In the genomic region with DNA sequence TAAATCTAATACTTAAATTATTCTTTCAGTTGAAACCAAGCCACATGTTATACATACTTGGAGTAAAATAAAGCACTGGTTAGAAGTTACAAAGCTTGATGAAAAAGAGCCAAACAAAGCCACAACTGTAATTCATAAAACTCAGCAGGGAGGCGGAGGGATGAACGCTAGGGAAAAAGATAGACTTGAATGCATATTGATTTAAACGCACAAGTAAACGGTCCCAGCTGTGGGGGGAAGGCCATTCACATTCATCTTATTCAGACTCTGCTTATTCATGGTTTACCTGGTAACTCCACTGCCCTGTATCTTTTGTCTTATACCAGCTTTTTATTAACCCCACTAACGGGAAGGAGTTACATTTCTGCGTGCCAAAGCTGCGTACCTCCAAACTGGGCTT, we compare ENCODE assay signal across 25 mouse cellular contexts.
DNase-seq lines count a peak whose midpoint lies in the region; ATAC-seq and TF ChIP-seq lines count a peak whose summit lies in the region.
"Had no signal": no experiment of that assay in that cellular context is flagged by ENCODE, and none has a peak within 500 bp of the region (broad histone marks: within the 10 kb centered on the region; RNA-seq: fewer than 3 reads in every experiment).

No protein-coding gene starts in this region.

- H3K36me3 ChIP-seq in midbrain, embryonic 11.5 days (ENCODE audit: control insufficient read depth, insufficient read depth, low read length): no peaks in the 10 kb centered on the region
- H3K36me3 ChIP-seq in midbrain, postnatal 0 days (ENCODE audit: insufficient read depth, low read length): no peaks in the 10 kb centered on the region
- H3K36me3 ChIP-seq in embryonic facial prominence, embryonic 10.5 days (replicated peaks): no peaks in the 10 kb centered on the region
- no peaks in the 10 kb centered on the region for H3K36me3 ChIP-seq in limb, embryonic 13.5 days
- H3K36me3 ChIP-seq: embryonic facial prominence, embryonic 13.5 days; G1E; heart, embryonic 10.5 days; hindbrain, embryonic 13.5 days; intestine, embryonic 15.5 days had no signal

- H3K9me3 ChIP-seq in midbrain, embryonic 11.5 days (ENCODE audit: control insufficient read depth, low read length): no peaks in the 10 kb centered on the region
- no peaks in the 10 kb centered on the region for H3K9me3 ChIP-seq in midbrain, postnatal 0 days (ENCODE audit: low read length)
- H3K9me3 ChIP-seq in embryonic facial prominence, embryonic 10.5 days: no peaks in the 10 kb centered on the region
- no peaks in the 10 kb centered on the region for H3K9me3 ChIP-seq in limb, embryonic 13.5 days
- H3K9me3 ChIP-seq: embryonic facial prominence, embryonic 13.5 days; forebrain, embryonic 13.5 days; heart, embryonic 10.5 days; hindbrain, embryonic 13.5 days; intestine, embryonic 15.5 days had no signal

- H3K9ac ChIP-seq in midbrain, embryonic 11.5 days (ENCODE audit: low read length): no peak overlapping the region
- no peak overlapping the region for H3K9ac ChIP-seq in midbrain, postnatal 0 days (replicated peaks; ENCODE audit: low read length, poor library complexity, severe bottlenecking)
- no peak overlapping the region for H3K9ac ChIP-seq in limb, embryonic 13.5 days
- H3K9ac ChIP-seq: embryonic facial prominence, embryonic 13.5 days; forebrain, embryonic 13.5 days; forebrain, postnatal 0 days; hindbrain, embryonic 13.5 days; intestine, embryonic 15.5 days had no signal

- TF ChIP-seq CTCF in midbrain, postnatal 0 days (IDR thresholded peaks at IDR 0.05): no peak

- ATAC-seq in midbrain, embryonic 11.5 days (ENCODE audit: low FRiP score): no peak
- no peak for ATAC-seq in midbrain, postnatal 0 days (ENCODE audit: low FRiP score)
- peak; percentile 36; the same call in 1 of the 2 replicates for ATAC-seq in limb, embryonic 13.5 days (ENCODE audit: low FRiP score, low read depth)
- ATAC-seq: CD4-positive, CD25-positive, alpha-beta regulatory T cell, adult 4 months; forebrain, embryonic 13.5 days; forebrain, postnatal 0 days; intestine, embryonic 15.5 days had no signal

- H3K27ac ChIP-seq in midbrain, embryonic 11.5 days (ENCODE audit: low read depth, low read length): no peak overlapping the region
- no peak overlapping the region for H3K27ac ChIP-seq in midbrain, postnatal 0 days (ENCODE audit: low read depth, low read length)
- H3K27ac ChIP-seq in embryonic facial prominence, embryonic 10.5 days (replicated peaks): no peak overlapping the region
- H3K27ac ChIP-seq in limb, embryonic 13.5 days: no peak overlapping the region
- H3K27ac ChIP-seq: embryonic facial prominence, embryonic 13.5 days; forebrain, embryonic 13.5 days; heart, embryonic 10.5 days; hindbrain, embryonic 13.5 days; intestine, embryonic 15.5 days had no signal

- no peak overlapping the region for H3K4me2 ChIP-seq in midbrain, embryonic 11.5 days
- no peak overlapping the region for H3K4me2 ChIP-seq in midbrain, postnatal 0 days (ENCODE audit: low read depth, low read length, poor library complexity, severe bottlenecking)
- H3K4me2 ChIP-seq in limb, embryonic 13.5 days (replicated peaks): no peak overlapping the region
- H3K4me2 ChIP-seq: embryonic facial prominence, embryonic 13.5 days; forebrain, embryonic 13.5 days; hindbrain, embryonic 13.5 days; intestine, embryonic 15.5 days had no signal

- 73% methylated on average over 7 of the region's 7 CpGs for WGBS in midbrain, embryonic 11.5 days
- WGBS in midbrain, postnatal 0 days: 59% methylated on average over 7 of the region's 7 CpGs
- WGBS in embryonic facial prominence, embryonic 10.5 days: 71% methylated on average over 7 of the region's 7 CpGs
- 44% methylated on average over 7 of the region's 7 CpGs for WGBS in limb, embryonic 13.5 days

- no peaks in the 10 kb centered on the region for H3K27me3 ChIP-seq in midbrain, embryonic 11.5 days (ENCODE audit: control insufficient read depth, insufficient read depth, low read length)
- no peaks in the 10 kb centered on the region for H3K27me3 ChIP-seq in midbrain, postnatal 0 days (ENCODE audit: insufficient read depth, low read length)
- H3K27me3 ChIP-seq in embryonic facial prominence, embryonic 10.5 days (replicated peaks; ENCODE audit: low read depth, poor library complexity, severe bottlenecking): peaks cover 15% of the 10 kb centered on the region
- H3K27me3 ChIP-seq in limb, embryonic 13.5 days: no peaks in the 10 kb centered on the region
- H3K27me3 ChIP-seq: embryonic facial prominence, embryonic 13.5 days; forebrain, embryonic 13.5 days; hindbrain, embryonic 13.5 days; intestine, embryonic 15.5 days had no signal

- DNase-seq in embryo, embryonic 10.5 days (ENCODE audit: low spot score): peak; percentile 34
- no peak for DNase-seq in embryo, embryonic 10 days (ENCODE audit: low spot score)
- DNase-seq in midbrain, embryonic 11.5 days (ENCODE audit: low spot score, missing footprints): peak; percentile 81
- no peak for DNase-seq in midbrain, postnatal 0 days (ENCODE audit: low spot score)
- peak; percentile 19 for DNase-seq in embryonic facial prominence, embryonic 10.5 days (ENCODE audit: low spot score)
- no peak for DNase-seq in frontal cortex, postnatal 25 days (ENCODE audit: low spot score in 2 of 2)
- no peak for DNase-seq in cerebellum, adult 8-10 months
- DNase-seq: adrenal gland, adult 8-10 months; adrenal gland, postnatal 36 days; B cell, adult 2 months; cerebellum, adult 18-20 months; cerebellum, postnatal 10 days; forebrain, postnatal 0 days; gastrocnemius, postnatal 10 days; heart, adult 18-20 months; heart, postnatal 10 days; heart, postnatal 4 days had no signal

- H3K4me1 ChIP-seq in midbrain, embryonic 11.5 days (ENCODE audit: control insufficient read depth, insufficient read depth, low read length): no peaks in the 10 kb centered on the region
- no peaks in the 10 kb centered on the region for H3K4me1 ChIP-seq in midbrain, postnatal 0 days (ENCODE audit: insufficient read depth, low read length)
- H3K4me1 ChIP-seq in embryonic facial prominence, embryonic 10.5 days: peaks cover 7% of the 10 kb centered on the region
- no peaks in the 10 kb centered on the region for H3K4me1 ChIP-seq in limb, embryonic 13.5 days
- H3K4me1 ChIP-seq: heart, embryonic 10.5 days; intestine, embryonic 15.5 days had no signal

- H3K4me3 ChIP-seq in midbrain, embryonic 11.5 days (ENCODE audit: low read depth, low read length): no peak overlapping the region
- no peak overlapping the region for H3K4me3 ChIP-seq in midbrain, postnatal 0 days (ENCODE audit: low read depth, low read length)
- no peak overlapping the region for H3K4me3 ChIP-seq in embryonic facial prominence, embryonic 10.5 days
- no peak overlapping the region for H3K4me3 ChIP-seq in limb, embryonic 13.5 days
- H3K4me3 ChIP-seq: embryonic facial prominence, embryonic 13.5 days; forebrain, embryonic 13.5 days; heart, embryonic 10.5 days; hindbrain, embryonic 13.5 days; intestine, embryonic 15.5 days had no signal

Comparison
In these comparisons a context has a peak if more than half of its experiments do, and no peak if none do; other contexts are left out.
1. DNase-seq: peak in embryo, embryonic 10.5 days (single experiment), midbrain, embryonic 11.5 days (single experiment) and embryonic facial prominence, embryonic 10.5 days (single experiment); none in embryo, embryonic 10 days (single experiment), midbrain, postnatal 0 days (single experiment), frontal cortex, postnatal 25 days (0 of 2) and cerebellum, adult 8-10 months (single experiment).